Mouse (Mus musculus): Measurements from ENCODE around the gene Gbf1.

GRCm38 (mm10) chr19:46198891-46199290, 46.6 kb downstream of the Gbf1 start:
- TF ChIP-seq POLR2A (IDR thresholded peaks at IDR 0.05; ENCODE audit: control insufficient read depth in 1 of 2, insufficient read depth in 1 of 2, low read depth in 1 of 2, low read length in 2 of 2, poor library complexity in 1 of 2) (no peak), CTCF (IDR thresholded peaks at IDR 0.05 in 2 of 3, conservative IDR thresholded peaks at IDR 0.05 in 1 of 3; ENCODE audit: control insufficient read depth in 1 of 3, insufficient read depth in 1 of 3, low read depth in 2 of 3, low read length in 3 of 3, poor library complexity in 1 of 3, severe bottlenecking in 1 of 3) (no peak), ZNF384 (IDR thresholded peaks at IDR 0.05; ENCODE audit: low read depth, low read length) (no peak), HCFC1 (IDR thresholded peaks at IDR 0.05; ENCODE audit: low read depth, low read length) (no peak), EP300 (IDR thresholded peaks at IDR 0.05; ENCODE audit: low read depth in 1 of 2, low read length in 2 of 2) (no peak), ZC3H11A (IDR thresholded peaks at IDR 0.05; ENCODE audit: low read depth, low read length) (no peak)

All from MEL (cell line).